Mouse (Mus musculus) lung, adult 2 months (tissue): ENCODE data around the gene Gm20765.

ENCODE experiments used
- CTCF ChIP-seq: fragments of 200-500 bp; IDR thresholded peaks from 2 replicates; pipeline ENCODE4 v1.5.1; 2011; ENCODE audit warnings: mild to moderate bottlenecking, low read length, control low read depth; ENCODE audit not compliant: insufficient read depth
- POLR2A ChIP-seq: fragments of 200-500 bp; IDR thresholded peaks from 2 replicates; pipeline ENCODE4 v1.6.1; 2011; ENCODE audit warnings: low read depth, mild to moderate bottlenecking, control low read depth, low read length, borderline replicate concordance; ENCODE audit errors: extremely low read depth

DNA sequence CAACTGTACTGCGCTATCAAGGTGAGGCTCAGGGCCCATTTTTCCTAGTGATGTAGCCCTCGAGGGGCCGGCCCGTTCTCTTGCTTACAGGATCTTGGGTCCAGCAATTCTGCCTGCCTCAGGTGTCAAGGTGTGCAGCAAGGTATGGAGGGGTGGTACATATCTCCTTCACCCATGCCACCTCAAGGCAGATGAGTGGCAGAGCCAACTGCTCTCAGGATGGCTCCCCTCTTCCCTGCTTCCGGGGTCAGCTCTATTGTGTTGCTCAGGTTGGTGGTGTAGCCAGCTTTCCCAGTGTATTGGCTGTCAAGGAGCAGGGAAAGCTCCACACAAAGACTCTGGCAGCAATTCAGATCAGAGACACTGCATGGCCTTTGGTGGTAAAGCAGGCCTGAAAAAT is 29.2 kb downstream of the Gm20765 start:
- TF ChIP-seq POLR2A: no peak
- TF ChIP-seq CTCF: no peak
